In genomic region chr15:77196827-77197226, GRCm38 (mm10) we compare ENCODE assay signal across 9 mouse cellular contexts.
A peak's percentile ranks its signal among the peaks of the same experiment; 100 is the strongest.
DNase-seq lines count a peak whose midpoint lies in the region; ATAC-seq and TF ChIP-seq lines count a peak whose summit lies in the region.
"Had no signal": no experiment of that assay in that cellular context is flagged by ENCODE, and none has a peak within 500 bp of the region (broad histone marks: within the 10 kb centered on the region; RNA-seq: fewer than 3 reads in every experiment).

No protein-coding gene starts in this region.

- no peaks in the 10 kb centered on the region for H3K27me3 ChIP-seq in lung, postnatal 0 days (replicated peaks; ENCODE audit: insufficient read depth, low read length)
- no peaks in the 10 kb centered on the region for H3K27me3 ChIP-seq in hindbrain, embryonic 13.5 days
- H3K27me3 ChIP-seq: embryonic facial prominence, embryonic 12.5 days had no signal

- H3K9me3 ChIP-seq in lung, postnatal 0 days (ENCODE audit: low read length): no peaks in the 10 kb centered on the region
- H3K9me3 ChIP-seq in hindbrain, embryonic 13.5 days: no peaks in the 10 kb centered on the region
- H3K9me3 ChIP-seq: embryonic facial prominence, embryonic 12.5 days had no signal

- no peak overlapping the region for H3K9ac ChIP-seq in lung, postnatal 0 days (replicated peaks; ENCODE audit: low read depth)
- no peak overlapping the region for H3K9ac ChIP-seq in hindbrain, embryonic 13.5 days
- H3K9ac ChIP-seq: embryonic facial prominence, embryonic 12.5 days had no signal

- H3K4me3 ChIP-seq in brown adipose tissue, adult 24 weeks (ENCODE audit: insufficient read depth, low read depth, low read length): no peak overlapping the region
- no peak overlapping the region for H3K4me3 ChIP-seq in lung, postnatal 0 days (ENCODE audit: low read depth, low read length)
- no peak overlapping the region for H3K4me3 ChIP-seq in hindbrain, embryonic 13.5 days
- H3K4me3 ChIP-seq: embryonic facial prominence, embryonic 12.5 days had no signal

- TF ChIP-seq EP300 in lung, postnatal 0 days (IDR thresholded peaks at IDR 0.05): no peak

- no peak overlapping the region for H3K4me2 ChIP-seq in lung, postnatal 0 days (replicated peaks; ENCODE audit: low read depth, low read length)
- H3K4me2 ChIP-seq in hindbrain, embryonic 13.5 days: no peak overlapping the region
- H3K4me2 ChIP-seq: embryonic facial prominence, embryonic 12.5 days had no signal

- no peaks in the 10 kb centered on the region for H3K36me3 ChIP-seq in lung, postnatal 0 days (ENCODE audit: insufficient read depth, low read length)
- no peaks in the 10 kb centered on the region for H3K36me3 ChIP-seq in hindbrain, embryonic 13.5 days
- H3K36me3 ChIP-seq: embryonic facial prominence, embryonic 12.5 days had no signal

- TF ChIP-seq CTCF in lung, postnatal 0 days (IDR thresholded peaks at IDR 0.05): no peak

- H3K4me1 ChIP-seq in brown adipose tissue, adult 24 weeks (ENCODE audit: control insufficient read depth, insufficient read depth, insufficient read length, low read length): peaks cover 27% of the 10 kb centered on the region
- peaks cover 17% of the 10 kb centered on the region; the same call in 1 of the 2 replicates for H3K4me1 ChIP-seq in lung, postnatal 0 days (ENCODE audit: insufficient read depth, low read depth, low read length)
- peaks cover 12% of the 10 kb centered on the region for H3K4me1 ChIP-seq in hindbrain, embryonic 13.5 days (replicated peaks)

- intact Hi-C loops in left cerebral cortex, postnatal 10 days (cut with DNase I): no loop called here
- intact Hi-C loops in heart, postnatal 36 days (cut with DNase I): no loop called here

- peak; percentile 85 for ATAC-seq in lung, postnatal 0 days
- no peak for ATAC-seq in hindbrain, embryonic 13.5 days (ENCODE audit: low FRiP score)

- WGBS in lung, postnatal 0 days: 32% methylated on average over 5 of the region's 5 CpGs
- 86% methylated on average over 5 of the region's 5 CpGs for WGBS in hindbrain, embryonic 13.5 days

- peak overlapping the region; percentile 98 for H3K27ac ChIP-seq in brown adipose tissue, adult 24 weeks (replicated peaks; ENCODE audit: low read depth, low read length)
- peak overlapping the region; percentile 11; the same call in 1 of the 2 replicates for H3K27ac ChIP-seq in lung, postnatal 0 days (ENCODE audit: low read length)
- no peak overlapping the region for H3K27ac ChIP-seq in hindbrain, embryonic 13.5 days
- H3K27ac ChIP-seq: embryonic facial prominence, embryonic 12.5 days had no signal

- peak; percentile 40 to 59 for DNase-seq in left cerebral cortex, postnatal 10 days (ENCODE audit: extremely low spot score in 1 of 2, low spot score in 2 of 2)
- DNase-seq in left cerebral cortex, adult 8-10 months (ENCODE audit: low spot score in 2 of 2): no peak
- peak; percentile 70 to 72 for DNase-seq in heart, postnatal 36 days
- peak; percentile 94 for DNase-seq in lung, postnatal 0 days (ENCODE audit: low spot score)
- no peak for DNase-seq in layer of hippocampus, adult 8-10 months (ENCODE audit: low spot score in 2 of 2)
- DNase-seq in layer of hippocampus, postnatal 36 days: no peak

Comparison
In these comparisons a context has a peak if more than half of its experiments do, and no peak if none do; other contexts are left out.
1. DNase-seq: peak in left cerebral cortex, postnatal 10 days (2 of 2), heart, postnatal 36 days (2 of 2) and lung, postnatal 0 days (single experiment); none in left cerebral cortex, adult 8-10 months (0 of 2), layer of hippocampus, adult 8-10 months (0 of 2) and layer of hippocampus, postnatal 36 days (0 of 2).